Mouse (Mus musculus): ENCODE data around the gene Timm8b.

The Timm8b gene

DNA sequence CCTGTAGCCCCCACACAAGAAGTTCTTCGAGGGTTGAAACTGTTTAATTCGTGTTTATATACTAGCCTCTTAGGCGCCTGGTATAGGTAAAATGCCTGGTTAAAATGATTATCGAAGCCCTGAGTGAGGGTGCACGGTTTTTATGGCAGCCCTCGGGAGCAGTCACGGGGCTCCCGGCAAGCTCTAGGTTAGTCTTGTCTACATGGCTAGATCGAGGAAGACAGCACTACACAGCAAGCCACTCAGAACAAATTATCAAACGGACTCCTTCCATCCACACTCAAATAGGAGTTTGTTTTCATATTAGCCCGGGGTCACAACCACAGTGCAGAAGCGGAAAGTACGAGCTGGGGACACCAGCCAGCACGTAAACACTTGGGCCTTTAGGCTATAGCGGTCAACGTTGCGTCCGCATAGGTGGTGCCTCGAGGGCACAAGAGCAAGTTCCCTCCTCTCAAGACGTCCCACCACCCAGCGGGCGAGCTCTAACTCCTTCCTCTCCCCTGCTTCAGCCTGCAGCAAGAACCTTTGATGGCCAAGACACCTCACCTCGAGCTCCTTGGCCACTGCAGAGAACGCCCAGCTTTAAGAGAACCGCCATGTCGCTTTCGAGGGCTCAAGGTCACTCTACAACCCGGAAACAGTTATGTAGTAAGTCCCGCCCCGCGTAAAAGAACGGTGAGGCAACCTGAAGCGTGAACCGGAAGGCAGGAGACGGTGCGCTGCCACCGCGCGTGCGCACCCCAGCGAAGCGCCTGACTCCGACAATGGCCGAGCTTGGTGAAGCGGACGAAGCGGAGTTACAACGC, at the start of gene Timm8b, which contains the start of gene Sdhd:
Gene Timm8b, plus strand, starts transcription at position 722 of the 809 bp plus-strand sequence.
Gene Sdhd, minus strand, starts transcription at position 624 of the 809 bp plus-strand sequence.
- peak; percentile 98 for DNase-seq

DNA sequence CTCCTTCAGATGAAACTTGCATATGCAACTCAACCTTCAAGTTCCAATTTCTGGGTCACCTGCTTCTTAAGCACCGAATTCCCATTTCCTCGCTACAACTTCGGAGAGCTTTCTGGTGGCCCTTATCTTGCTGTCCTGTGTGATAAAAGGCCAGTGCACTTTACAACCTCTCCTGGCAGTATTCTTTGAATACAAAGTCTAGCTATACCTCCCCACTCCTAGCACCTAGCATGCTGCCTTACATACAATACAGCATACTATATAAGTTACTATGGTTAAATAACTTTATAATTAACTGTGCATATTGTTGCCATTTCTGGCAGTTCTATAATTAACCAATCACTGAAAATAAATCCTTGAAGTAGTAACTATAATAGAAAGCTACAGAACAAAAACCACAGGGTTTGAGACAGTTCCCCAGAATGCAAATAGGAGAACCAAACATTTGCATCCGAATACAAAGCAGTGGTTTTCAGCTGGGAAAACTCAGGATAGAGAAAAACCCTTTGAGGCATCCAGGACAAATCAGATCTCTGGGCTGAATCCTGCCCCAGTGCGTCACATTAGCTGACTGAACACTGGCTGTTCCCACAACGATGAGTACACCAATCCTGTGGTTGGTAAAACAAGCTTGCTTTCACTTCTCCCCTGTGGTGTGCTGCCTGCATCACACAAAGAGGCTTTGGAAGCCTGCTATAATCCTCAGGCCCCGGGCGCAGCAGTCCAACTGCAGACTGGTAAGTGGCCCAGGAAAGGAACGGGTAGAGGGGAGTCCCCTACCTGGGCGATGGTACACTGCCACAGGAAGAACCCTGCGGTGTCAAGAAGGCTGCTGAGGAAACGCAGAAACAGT, 49.2 kb upstream of the Timm8b start, which contains the start of gene Il18:
Gene Il18, plus strand, starts transcription at position 587 of the 853 bp plus-strand sequence.
- peak; percentile 77 for DNase-seq

DNA sequence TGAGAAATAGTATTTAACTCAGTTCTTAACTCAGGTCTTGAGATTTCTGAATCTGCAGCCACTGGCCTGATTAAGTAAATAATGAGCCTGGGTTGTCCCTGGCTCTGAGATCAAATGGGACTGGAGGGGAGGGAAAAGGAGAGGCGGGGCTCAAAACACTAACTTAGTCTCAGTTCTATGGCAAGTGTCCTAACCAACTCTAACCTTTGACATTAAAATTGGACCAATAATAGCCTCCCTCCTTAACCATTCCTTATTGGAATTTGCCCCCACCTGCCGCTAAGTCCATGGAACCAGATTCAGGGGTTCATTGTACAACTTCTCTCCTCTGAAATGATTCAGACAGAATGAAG, 48.6 kb upstream of the Timm8b start, which contains the start of gene Bco2:
Gene Bco2, minus strand, starts transcription at position 88 of the 353 bp plus-strand sequence.
- no peak for DNase-seq

DNA sequence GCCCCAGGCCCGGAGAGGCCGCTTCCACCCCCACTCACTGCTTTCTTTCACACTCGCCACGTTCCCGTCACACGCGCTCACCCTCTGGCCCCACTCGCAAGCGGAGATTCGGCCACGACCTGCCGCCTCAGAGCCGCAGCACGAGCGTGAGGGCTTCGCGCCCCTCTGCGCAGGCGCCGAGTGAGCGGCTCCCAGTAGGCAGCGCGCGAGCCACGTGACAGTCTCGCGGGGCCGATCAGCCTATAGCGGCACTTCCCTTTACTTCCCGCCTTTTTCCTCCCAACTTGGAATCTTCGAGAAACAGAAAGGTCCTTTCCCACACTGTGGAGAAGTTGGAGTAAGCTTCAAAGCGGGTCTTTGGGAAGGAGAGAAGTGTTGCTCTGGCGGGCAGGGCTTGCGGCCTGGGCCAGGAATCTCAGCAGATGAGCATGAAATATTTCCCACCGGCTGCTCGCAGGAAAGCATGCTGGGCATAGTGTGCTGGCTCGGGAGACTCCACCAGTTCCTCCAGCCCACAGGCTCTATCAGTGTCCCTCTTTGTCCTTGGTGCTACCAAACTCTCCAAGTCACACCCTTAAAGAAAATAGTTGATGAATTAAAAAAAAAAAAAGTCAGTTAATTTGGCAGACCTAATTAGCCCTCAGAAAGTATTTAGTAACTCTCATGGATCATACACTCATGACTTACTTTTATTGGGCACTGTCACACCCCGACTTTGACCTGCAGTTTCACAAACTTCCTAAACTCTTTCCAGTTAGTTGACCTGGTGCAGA, 42.4 kb upstream of the Timm8b start, which contains the start of gene Tex12:
Gene Tex12, minus strand, starts transcription at position 181 of the 773 bp plus-strand sequence.
- no peak for DNase-seq

DNA sequence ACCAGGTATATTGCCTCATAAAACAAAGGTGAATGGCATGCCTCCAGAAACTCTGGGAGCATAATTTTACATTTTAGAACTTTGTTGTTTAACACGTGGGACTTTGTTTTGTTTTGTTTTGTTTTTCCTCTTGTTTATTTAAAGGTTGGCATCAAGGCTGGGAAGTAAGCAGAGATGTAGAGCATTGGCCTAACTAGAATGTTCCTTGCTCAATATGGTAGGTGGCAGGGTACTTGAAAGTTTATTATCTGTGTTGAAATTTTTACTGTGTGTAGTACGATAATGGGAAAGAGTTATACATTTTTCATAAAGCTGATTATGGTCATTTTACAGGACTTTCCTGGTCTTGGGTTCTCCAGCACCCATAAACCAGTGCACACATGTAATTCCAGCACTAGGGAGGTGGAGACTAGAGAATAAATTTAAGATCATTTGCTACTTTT, 41.8 kb upstream of the Timm8b start:
- no peak for DNase-seq

DNA sequence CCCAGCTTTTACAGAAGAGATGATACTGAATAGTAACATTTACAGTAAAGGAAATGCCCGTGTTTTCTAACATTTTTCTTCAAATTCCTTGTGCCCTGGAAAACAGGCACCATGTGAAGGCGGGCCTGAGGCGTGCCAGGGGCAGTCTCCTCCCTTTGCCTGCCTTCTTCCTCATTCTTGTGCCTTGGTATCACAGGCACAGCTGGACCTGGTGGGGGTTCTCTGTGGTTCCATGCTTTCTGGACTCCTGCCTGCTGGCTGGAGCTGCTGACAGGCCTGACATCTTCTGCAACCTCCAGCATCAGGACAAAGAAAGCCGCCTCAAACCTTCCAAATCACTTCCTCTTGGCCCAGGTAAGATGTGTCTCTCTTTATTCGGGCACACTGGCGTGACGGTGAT, 38.5 kb upstream of the Timm8b start:
- DNase-seq: no peak

DNA sequence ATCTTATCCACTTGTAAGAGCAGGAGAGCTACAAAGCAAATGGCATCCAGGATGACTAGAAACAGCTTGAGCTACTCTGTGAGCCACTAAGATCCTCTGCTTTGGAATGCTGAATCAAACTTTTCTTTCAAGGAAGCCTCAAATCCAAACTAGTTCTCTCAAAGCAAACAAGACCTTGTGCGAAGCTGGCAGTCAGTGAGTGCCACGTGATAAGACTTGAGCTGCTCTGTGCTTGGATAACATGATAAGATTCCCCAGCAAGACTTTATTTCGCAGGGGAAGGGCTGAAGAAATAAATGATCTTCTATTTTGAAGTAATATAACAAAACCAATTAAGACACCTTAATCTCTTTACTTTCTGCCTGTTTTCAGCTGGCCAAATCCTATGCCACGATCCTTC, 37.8 kb upstream of the Timm8b start:
- DNase-seq: no peak

DNA sequence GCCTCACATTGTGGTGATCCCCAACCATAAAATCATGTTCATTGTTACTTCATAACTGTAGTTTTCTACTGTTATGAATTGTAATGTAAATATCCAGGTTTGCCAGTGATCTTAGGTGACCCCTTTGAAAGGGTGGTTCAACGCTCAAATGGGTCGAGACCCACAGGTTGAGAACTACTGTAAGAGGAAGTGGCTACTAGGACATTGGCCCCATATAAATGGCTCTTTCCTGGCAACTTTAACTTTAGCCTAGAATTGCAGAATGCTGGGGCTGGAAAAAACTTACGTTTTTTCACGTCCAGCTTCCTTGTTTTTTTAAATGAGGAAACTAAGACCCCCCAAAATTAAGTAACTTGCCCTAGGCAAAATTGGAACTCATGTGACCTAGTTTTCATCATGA, 36.3 kb upstream of the Timm8b start:
- no peak for DNase-seq

DNA sequence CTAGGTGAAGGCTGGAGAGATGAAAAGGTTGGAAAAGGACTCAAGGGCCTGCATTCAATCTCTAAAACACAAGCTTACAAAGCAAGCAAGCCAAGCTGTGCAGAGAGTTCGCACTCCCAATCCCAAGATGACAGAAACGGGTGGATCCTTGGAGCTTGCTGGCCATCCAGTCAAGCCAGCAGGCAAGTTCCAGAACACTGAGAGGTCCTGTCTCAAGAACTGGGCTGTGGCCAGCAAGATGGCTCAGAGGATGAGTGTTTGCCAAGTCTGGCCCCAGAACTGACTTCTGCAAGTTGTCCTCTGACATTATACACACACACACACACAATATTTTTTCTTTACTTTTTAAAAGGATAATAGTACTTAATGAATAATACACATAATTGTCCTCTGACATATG, 35.8 kb upstream of the Timm8b start:
- no peak for DNase-seq

DNA sequence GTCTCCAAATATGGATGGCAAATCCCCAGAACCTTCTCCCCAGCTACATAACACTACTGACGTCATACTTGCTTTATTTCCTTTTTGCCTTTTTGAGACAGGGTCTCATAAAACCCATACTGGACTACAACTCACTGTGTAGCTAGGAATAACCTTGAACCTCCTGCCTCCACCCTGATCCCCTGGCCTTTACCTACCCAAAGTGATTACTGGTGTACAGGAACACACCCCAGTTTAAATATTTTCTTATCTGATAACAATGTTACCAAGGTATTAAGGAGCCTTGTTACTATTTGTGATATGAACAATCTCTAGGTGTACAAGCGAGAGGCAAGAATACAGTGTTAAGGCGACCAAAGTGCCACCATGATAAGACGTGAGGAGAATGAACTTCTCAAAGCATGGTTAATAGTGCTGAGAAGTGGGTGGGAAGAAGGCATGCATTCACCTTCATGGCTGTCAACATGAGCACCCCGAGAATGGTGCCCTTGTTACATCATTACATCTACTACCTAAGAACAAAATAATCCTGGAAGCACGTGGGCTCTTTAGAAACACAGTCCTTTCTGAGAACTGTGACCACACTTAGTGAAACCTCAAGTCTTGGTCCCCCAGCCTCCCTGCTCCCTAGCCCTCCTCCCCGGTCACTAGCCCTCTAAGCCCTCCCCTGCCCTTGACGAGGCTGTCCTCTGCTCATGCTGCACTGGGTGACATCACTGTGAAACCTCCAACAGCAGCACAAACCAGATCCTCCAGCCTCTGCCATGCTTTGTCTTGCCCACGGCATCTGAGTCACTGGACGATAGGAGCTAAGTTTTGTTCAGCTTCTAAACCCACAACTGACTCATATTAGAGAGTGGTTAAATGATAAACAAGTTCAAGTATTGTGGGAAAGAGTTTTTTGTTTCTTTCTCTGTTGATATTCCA, 33.8 kb upstream of the Timm8b start:
- no peak for DNase-seq

DNA sequence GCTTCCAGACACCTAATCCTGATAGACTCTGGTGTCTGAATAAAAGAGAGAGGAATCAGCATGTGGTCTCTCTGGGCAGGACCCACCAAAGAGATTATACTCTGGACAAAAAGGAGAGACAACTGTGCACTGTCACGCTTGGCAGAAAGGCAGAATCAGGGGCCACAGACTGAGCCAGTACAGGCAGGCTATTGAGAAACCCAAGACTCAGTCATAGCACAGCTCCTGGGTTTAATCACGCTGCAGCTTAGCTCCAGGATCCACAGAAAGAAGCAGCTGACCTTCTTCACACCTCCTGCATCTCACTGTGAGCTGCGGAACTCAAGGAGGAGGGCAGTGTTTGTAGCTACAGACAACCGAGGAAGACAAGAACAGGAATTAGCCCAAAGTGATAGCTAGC, 23.3 kb upstream of the Timm8b start:
- no peak for DNase-seq

DNA sequence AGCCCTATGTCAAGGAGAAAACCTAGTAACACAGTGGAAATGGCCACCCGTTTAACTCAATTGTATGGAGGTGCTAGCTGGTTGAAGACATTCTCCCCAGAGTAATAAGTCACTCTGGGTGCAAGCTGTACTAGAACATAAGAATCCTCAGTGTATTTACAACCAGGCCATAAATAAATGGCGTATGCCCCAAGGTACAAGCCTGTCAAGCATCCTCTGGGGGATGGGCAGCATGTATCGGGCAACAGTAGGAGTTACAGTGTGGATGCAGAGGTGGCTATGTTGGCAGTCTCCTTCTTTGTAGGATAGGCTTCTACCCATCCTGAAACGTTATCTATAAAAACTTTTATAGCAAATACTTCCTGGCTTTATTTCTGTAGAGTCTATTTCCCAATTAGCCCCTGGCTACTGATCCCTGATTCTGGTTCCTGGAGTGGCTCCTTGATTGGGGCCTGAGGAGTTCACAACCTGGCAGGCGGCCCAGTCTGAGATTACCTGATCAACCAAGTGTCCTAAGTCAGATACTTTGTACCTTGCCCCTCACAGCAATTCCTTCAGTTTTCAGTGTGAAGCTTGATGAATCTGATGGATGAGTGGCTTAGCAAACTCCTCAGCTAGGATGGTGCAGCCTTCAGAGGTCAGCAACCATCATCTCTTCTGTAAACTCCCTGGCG, 18.4 kb upstream of the Timm8b start:
- DNase-seq: no peak

DNA sequence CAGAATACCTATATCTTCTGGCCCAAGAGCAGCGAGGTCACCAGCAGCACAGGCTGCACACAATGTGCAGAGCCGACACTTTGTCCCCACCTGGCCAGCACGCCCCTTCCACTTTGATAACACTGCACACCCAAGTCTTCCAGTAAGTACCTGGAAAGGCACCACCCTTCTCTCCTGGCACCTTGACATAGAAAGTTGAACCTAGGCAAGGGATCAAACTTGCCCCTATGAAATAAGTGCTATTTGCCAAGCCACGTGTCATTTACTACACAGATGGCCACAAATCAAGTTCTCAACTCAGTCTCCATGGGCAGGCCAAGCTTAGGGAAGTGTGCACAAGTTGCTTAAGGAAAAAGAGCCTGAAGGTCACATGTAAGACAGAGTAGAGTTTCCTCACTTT, 16.8 kb upstream of the Timm8b start:
- DNase-seq: no peak

DNA sequence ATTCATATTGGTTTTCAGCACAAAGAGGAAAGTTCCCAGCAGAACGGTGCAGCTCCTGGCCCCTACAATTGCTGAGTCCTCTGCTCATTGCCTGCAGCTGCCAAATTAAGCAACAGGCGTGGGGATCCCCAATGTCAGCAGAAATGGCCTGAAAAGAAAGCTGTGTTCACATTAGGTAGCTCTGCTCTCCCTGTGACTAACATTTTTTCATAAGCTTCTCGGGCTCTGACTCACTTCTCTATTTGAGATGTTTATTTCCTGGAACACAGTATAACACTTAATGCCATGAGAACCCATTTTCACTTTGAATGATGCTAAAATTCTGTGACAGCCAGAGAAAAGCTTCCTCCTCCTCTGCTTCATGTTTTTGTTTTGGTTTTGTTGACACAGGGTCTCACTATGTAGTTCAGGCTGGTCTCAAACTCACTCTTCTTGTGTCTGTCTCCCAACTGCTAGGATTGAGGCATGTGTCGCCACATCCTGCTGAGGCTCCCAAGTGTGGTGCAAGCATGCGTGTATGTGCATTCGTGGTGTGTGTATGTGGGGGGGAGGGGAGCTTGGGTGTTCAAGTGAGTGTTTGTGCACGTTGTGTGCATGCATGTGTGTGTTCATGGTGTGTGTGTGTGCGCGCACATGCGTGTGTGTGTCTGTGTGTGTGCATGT, 12.7 kb upstream of the Timm8b start:
- no peak for DNase-seq

DNA sequence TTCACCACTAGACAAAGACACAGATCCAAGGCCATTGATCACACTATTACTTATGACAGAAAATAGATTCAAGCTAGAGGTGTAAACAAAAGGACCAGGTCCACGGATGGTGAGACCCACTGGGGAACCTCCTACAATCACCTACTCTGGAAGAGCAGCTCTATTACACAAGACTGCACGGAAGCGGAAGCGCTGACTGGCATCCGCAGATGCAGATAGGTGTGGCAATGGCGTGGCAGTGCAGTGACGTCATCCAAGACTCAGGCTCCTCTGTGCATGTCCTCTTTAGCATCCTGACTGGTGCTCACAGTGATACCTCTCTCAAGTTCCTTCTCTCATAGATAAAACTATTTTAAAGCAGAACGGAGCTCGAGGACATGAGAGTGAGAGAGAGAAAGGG, 10.8 kb upstream of the Timm8b start:
- no peak for DNase-seq

DNA sequence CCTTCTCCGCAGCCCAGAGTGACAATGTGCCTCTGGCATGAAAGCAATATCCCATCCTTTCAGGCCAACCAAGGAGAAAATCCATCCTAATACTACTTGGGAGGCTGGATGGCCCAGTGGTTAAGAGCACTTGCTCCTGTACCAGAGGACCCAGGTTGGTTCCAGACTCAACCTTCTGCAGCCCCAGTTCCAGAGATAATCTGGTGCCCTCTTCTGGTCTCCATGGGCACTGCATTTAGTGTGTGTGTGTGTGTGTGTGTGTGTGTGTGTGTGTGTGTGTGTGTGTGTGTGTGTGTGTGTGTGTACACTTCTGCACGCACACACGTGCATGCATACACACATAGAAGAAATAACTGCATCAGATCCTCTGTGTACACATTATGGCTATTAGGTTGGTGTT, 10.2 kb upstream of the Timm8b start:
- peak; percentile 63 for DNase-seq

DNA sequence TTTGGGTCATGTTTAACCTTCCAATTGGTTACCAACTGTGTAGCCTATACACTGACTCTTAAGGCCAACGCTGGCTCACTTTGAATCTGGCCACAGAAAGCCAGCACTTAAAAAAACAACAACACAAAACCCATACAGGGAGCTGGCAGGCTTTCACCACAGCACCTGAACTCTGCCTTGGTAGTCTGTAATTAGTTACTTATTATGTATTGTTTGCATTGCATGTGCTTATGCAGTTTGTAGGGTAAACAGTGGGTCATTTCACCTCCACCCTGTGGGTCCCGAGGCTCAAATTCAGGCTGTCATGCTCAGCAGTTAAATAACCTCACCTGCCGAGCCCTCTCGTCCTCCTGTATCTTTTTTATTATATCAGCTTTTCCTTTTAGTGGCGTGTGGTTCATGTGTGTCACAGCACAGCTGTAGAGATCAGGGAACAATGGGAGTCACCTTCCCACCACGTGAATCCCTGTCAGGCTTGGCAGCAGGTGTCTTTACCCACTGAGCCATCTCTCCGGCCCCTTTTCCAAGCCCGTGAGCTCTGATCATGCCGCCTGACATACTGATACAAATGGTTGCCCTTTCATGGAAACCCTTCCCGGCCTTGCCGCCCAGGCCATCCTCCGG, 8.8 kb upstream of the Timm8b start:
- no peak for DNase-seq

DNA sequence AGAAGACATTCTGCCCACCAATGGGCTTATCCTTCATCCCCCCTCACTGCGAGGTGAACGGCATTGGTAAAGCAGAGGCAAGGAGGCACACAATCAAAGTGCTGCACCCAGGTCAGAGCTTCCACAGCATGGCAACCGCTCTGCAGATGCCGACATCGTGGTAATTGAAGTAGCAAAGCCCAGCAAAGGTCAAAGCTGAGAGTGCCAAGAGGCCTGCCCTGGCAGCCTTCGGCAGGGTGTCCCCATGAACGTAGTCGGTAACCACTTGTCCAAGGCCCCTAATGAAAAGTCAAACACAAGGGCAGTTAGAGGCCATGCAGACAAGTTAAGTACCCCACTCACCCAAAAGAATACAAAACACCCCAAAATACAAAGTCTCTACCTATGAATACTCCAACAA, 6.7 kb upstream of the Timm8b start:
- no peak for DNase-seq

DNA sequence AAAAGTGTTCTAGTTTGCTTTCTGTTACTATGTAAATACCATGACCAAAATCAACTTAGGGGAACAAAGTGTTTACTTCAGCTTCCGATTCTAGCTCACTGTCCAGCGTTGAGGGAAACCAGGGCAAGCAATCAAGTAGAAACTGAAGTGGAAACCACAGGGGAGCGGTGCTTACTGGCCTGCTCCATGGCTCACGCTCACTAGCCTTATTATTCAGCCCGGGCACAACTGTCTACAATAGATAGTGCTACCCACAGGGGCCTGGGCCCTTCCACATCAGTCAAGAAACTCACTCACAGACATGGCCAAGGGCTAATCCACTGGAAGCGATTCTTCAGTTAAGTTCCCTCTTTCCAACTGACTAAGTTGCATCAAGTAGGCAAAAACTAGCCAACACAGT, 2.2 kb upstream of the Timm8b start:
- DNase-seq: no peak

All from retina, postnatal 1 day (tissue).